Mouse (Mus musculus) heart, postnatal 0 days (tissue): ENCODE data around the gene Fry. TPM values are rescaled to one million over a fixed set of nuclear protein-coding genes. Genes with fewer than 3 reads are reported as not detected.
A peak's percentile ranks its signal among the peaks of the same experiment; 100 is the strongest.

Experiments used
- ATAC-seq: fragments of 200-750 bp; cut with Nextera tagmentation; 2 replicates; pipeline ENCODE4 v1.8.0; 2017; ENCODE audit warnings: low read depth, moderate number of reproducible peaks, moderate library complexity; ENCODE audit not compliant: insufficient read depth
- DNase-seq: peaks from one replicate; pipeline ENCODE4 v3.0.0-alpha.2; 2016; ENCODE audit warnings: low spot score
- H3K27ac ChIP-seq: fragments of 300-500 bp; sonication (generic); 2 replicates; pipeline ENCODE4 v1.5.1; 2014; ENCODE audit warnings: low read depth, mild to moderate bottlenecking
- H3K27me3 ChIP-seq: fragments of 300-500 bp; sonication (generic); 2 replicates; pipeline ENCODE4 v1.6.1; 2014; ENCODE audit warnings: low read length, mixed read lengths; ENCODE audit not compliant: control insufficient read depth, insufficient read depth
- H3K36me3 ChIP-seq: fragments of 300-500 bp; sonication (generic); replicated peaks from 2 replicates; pipeline ENCODE4 v1.6.1; 2014; ENCODE audit warnings: low read length, mixed read lengths; ENCODE audit not compliant: control insufficient read depth, insufficient read depth
- H3K4me1 ChIP-seq: fragments of 300-500 bp; sonication (generic); 2 replicates; pipeline ENCODE4 v1.6.1; 2014; ENCODE audit warnings: antibody characterized with exemption; ENCODE audit not compliant: control insufficient read depth, insufficient read depth
- H3K4me2 ChIP-seq: fragments of 300-500 bp; sonication (generic); 2 replicates; pipeline ENCODE4 v1.6.1; 2014; ENCODE audit warnings: low read depth, mild to moderate bottlenecking, low read length, moderate library complexity
- H3K4me3 ChIP-seq: fragments of 300-500 bp; sonication (generic); 2 replicates; pipeline ENCODE4 v1.5.1; 2014; ENCODE audit warnings: low read depth, low read length
- H3K9ac ChIP-seq: fragments of 300-500 bp; sonication (generic); replicated peaks from 2 replicates; pipeline ENCODE4 v1.6.1; 2014; ENCODE audit warnings: low read depth, low read length, mixed read lengths
- H3K9me3 ChIP-seq: fragments of 300-500 bp; sonication (generic); replicated peaks from 2 replicates; pipeline ENCODE4 v1.6.1; 2016; ENCODE audit warnings: low read length; ENCODE audit not compliant: control insufficient read depth
- CTCF ChIP-seq: IDR thresholded peaks from 2 replicates; pipeline ENCODE4 v1.5.1; 2016; ENCODE audit warnings: antibody characterized with exemption, control low read depth, low read depth
- EP300 ChIP-seq: IDR thresholded peaks from 2 replicates; pipeline ENCODE4 v1.6.1; 2016; ENCODE audit warnings: antibody characterized with exemption, low read depth
- WGBS: fragments of 180-500 bp; shearing (Covaris S2); extraction: QIAGEN DNeasy Blood & Tissue Kit; methylation state at CpG from one replicate; pipeline ENCODE4 v1.1.7; 2014; 5-methylcytosine and 5-hydroxymethylcytosine counted together
- polyA plus RNA-seq: library from polyadenylated mRNA; unstranded; fragments of >200 nt; fragmentation: Nextera tagmentation; extraction: Ambion mirVana; gene quantifications from 2 replicates; pipeline ENCODE4 v1.2.1, GENCODE M21; 2015
- total RNA-seq: library from RNA; depleted of rRNA; stranded (reverse); fragments of >200 nt; gene quantifications from 2 replicates; pipeline ENCODE4 v1.2.3, GENCODE M21; 2014; ENCODE audit warnings: low replicate concordance

Fry gene
- total and polyA plus RNA-seq, 2 experiments from 2014 or later: 31.8 to 124 TPM

- H3K4me1 ChIP-seq: no peaks in the 10 kb centered on the region
- TF ChIP-seq EP300 (no peak), CTCF (no peak)
- H3K9me3 ChIP-seq: no peaks in the 10 kb centered on the region
- no peak overlapping the region for H3K4me3 ChIP-seq
- no peak overlapping the region for H3K4me2 ChIP-seq
- WGBS: 91% methylated on average over 3 of the region's 3 CpGs
- ATAC-seq: no peak
- no peak for DNase-seq
- H3K27me3 ChIP-seq: no peaks in the 10 kb centered on the region
- no peak overlapping the region for H3K9ac ChIP-seq
- no peaks in the 10 kb centered on the region for H3K36me3 ChIP-seq
- H3K27ac ChIP-seq: no peak overlapping the region
These were observed 46.2 kb downstream of the Fry start for GRCm38 (mm10) chr5:150164671-150165070.

GRCm38 (mm10) chr5:150166811-150167210 lies 48.4 kb downstream of the Fry start:
- WGBS: 81% methylated on average over 5 of the region's 5 CpGs
- Histone ChIP-seq H3K27ac (no peak overlapping the region), H3K9ac (no peak overlapping the region), H3K9me3 (no peaks in the 10 kb centered on the region), H3K4me3 (no peak overlapping the region), H3K27me3 (no peaks in the 10 kb centered on the region), H3K36me3 (no peaks in the 10 kb centered on the region), H3K4me1 (peaks cover 5% of the 10 kb centered on the region; the same call in 1 of the 2 replicates), H3K4me2 (no peak overlapping the region)
- TF ChIP-seq CTCF (no peak), EP300 (no peak)
- DNase-seq: no peak
- ATAC-seq: no peak

- no peaks in the 10 kb centered on the region for H3K9me3 ChIP-seq
- TF ChIP-seq EP300: no peak
- TF ChIP-seq CTCF: no peak
- 65% methylated on average over 2 of the region's 2 CpGs for WGBS
- no peak overlapping the region for H3K4me3 ChIP-seq
- H3K4me1 ChIP-seq: peaks cover 6% of the 10 kb centered on the region; the same call in 1 of the 2 replicates
- no peak overlapping the region for H3K27ac ChIP-seq
- H3K27me3 ChIP-seq: no peaks in the 10 kb centered on the region
- no peak overlapping the region for H3K9ac ChIP-seq
- ATAC-seq: no peak
- no peak overlapping the region for H3K4me2 ChIP-seq
- H3K36me3 ChIP-seq: no peaks in the 10 kb centered on the region
- DNase-seq: no peak
These were observed 48.8 kb downstream of the Fry start for GRCm38 (mm10) chr5:150167287-150167686.

GRCm38 (mm10) chr5:150168712-150169111 lies 50.3 kb downstream of the Fry start:
- H3K9me3 ChIP-seq: no peaks in the 10 kb centered on the region
- H3K4me2 ChIP-seq: no peak overlapping the region
- peaks cover 6% of the 10 kb centered on the region; the same call in 1 of the 2 replicates for H3K4me1 ChIP-seq
- TF ChIP-seq EP300 (no peak), CTCF (peak; percentile 74)
- H3K27me3 ChIP-seq: no peaks in the 10 kb centered on the region
- H3K27ac ChIP-seq: no peak overlapping the region
- H3K9ac ChIP-seq: no peak overlapping the region
- no peak overlapping the region for H3K4me3 ChIP-seq
- peak; percentile 85 for DNase-seq
- 1% methylated on average over 9 of the region's 9 CpGs for WGBS
- H3K36me3 ChIP-seq: no peaks in the 10 kb centered on the region
- ATAC-seq: peak; percentile 71; the same call in 1 of the 2 replicates

- H3K27ac ChIP-seq: no peak overlapping the region
- H3K36me3 ChIP-seq: no peaks in the 10 kb centered on the region
- WGBS: 29% methylated on average over 10 of the region's 10 CpGs
- no peak overlapping the region for H3K4me3 ChIP-seq
- no peak overlapping the region for H3K9ac ChIP-seq
- DNase-seq: no peak
- H3K27me3 ChIP-seq: no peaks in the 10 kb centered on the region
- H3K4me2 ChIP-seq: no peak overlapping the region
- ATAC-seq: no peak
- peaks cover 6% of the 10 kb centered on the region; the same call in 1 of the 2 replicates for H3K4me1 ChIP-seq
- no peak for TF ChIP-seq EP300
- TF ChIP-seq CTCF: no peak
- peaks cover 8% of the 10 kb centered on the region; the same call in 1 of the 2 replicates for H3K9me3 ChIP-seq
These were observed 53.1 kb downstream of the Fry start for GRCm38 (mm10) chr5:150171562-150171961.

GRCm38 (mm10) chr5:150173869-150174268 lies 55.4 kb downstream of the Fry start:
- DNase-seq: no peak
- 56% methylated on average over 6 of the region's 6 CpGs for WGBS
- H3K9ac ChIP-seq: no peak overlapping the region
- H3K9me3 ChIP-seq: peaks cover 8% of the 10 kb centered on the region; the same call in 1 of the 2 replicates
- H3K27ac ChIP-seq: no peak overlapping the region
- no peaks in the 10 kb centered on the region for H3K36me3 ChIP-seq
- no peak for ATAC-seq
- H3K27me3 ChIP-seq: no peaks in the 10 kb centered on the region
- TF ChIP-seq CTCF (no peak), EP300 (no peak)
- H3K4me3 ChIP-seq: no peak overlapping the region
- H3K4me1 ChIP-seq: peaks cover 6% of the 10 kb centered on the region; the same call in 1 of the 2 replicates
- H3K4me2 ChIP-seq: no peak overlapping the region
